Comparison of ENCODE assay signal across 7 mouse cellular contexts in the genomic region with DNA sequence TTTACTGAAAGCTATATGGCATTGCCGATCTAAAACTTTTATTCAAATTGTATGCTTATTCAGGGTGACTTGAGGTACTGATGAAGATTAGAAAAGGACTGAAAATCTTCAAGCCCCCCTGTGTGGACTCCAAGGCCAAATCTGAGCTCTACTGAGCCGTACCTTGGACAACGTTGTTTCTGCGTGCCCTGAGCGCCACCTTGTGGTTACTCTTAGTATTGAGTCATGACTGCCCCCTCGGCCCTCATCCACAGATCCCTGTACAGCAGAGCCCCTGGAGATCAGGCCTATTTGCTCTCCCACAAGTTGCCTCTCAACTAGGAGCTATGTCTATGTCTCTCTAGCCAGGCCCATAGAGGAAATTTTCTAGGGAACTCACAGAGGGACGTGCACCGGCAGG. TPM values are rescaled to one million over a fixed set of nuclear protein-coding genes. Genes with fewer than 3 reads are reported as not detected.
DNase-seq lines count a peak whose midpoint lies in the region; ATAC-seq and TF ChIP-seq lines count a peak whose summit lies in the region.

No protein-coding gene starts in this region.

- H3K36me3 ChIP-seq in ES-Bruce4 (ENCODE audit: control insufficient read depth, insufficient read depth, low read length, poor library complexity, severe bottlenecking), result no peaks in the 10 kb centered on the region
- H3K36me3 ChIP-seq in heart, embryonic 15.5 days, result no peaks in the 10 kb centered on the region

- ATAC-seq in heart, embryonic 15.5 days (replicated peaks; ENCODE audit: insufficient number of reproducible peaks, insufficient read depth, low FRiP score, low read depth), result peak; percentile 54; the same call in 1 of the 2 replicates
- peak; percentile 54 for ATAC-seq in megakaryocyte, adult 5-6 weeks (ENCODE audit: poor library complexity, severe bottlenecking)

- TF ChIP-seq CTCF in ES-Bruce4 (IDR thresholded peaks at IDR 0.05; ENCODE audit: low read depth, low read length), result peak; percentile 98

- DNase-seq in adipocyte (ENCODE audit: low spot score), result peak; percentile 79
- peak; percentile 89 for DNase-seq in embryo, embryonic 10.5 days (ENCODE audit: low spot score)
- peak; percentile 79 for DNase-seq in layer of hippocampus, adult 9-10 months (ENCODE audit: low spot score)
- DNase-seq in right cerebral cortex, postnatal 14 days, result peak; percentile 72

- H3K4me2 ChIP-seq in heart, embryonic 15.5 days, result no peak overlapping the region

- TF ChIP-seq POLR2A in ES-Bruce4 (IDR thresholded peaks at IDR 0.05; ENCODE audit: insufficient read depth, low read length), result no peak

- H3K27ac ChIP-seq in ES-Bruce4 (ENCODE audit: insufficient read depth, low read length), result no peak overlapping the region
- no peak overlapping the region for H3K27ac ChIP-seq in heart, embryonic 15.5 days

- 5% methylated on average over 8 of the region's 8 CpGs for WGBS in heart, embryonic 15.5 days

- H3K27me3 ChIP-seq in ES-Bruce4 (ENCODE audit: control insufficient read depth, insufficient read depth, low read length, poor library complexity, severe bottlenecking), result no peaks in the 10 kb centered on the region
- H3K27me3 ChIP-seq in heart, embryonic 15.5 days, result peaks cover 56% of the 10 kb centered on the region

- no peaks in the 10 kb centered on the region for H3K4me1 ChIP-seq in ES-Bruce4 (ENCODE audit: control insufficient read depth, insufficient read depth, low read length)
- H3K4me1 ChIP-seq in heart, embryonic 15.5 days (replicated peaks), result peaks cover 10% of the 10 kb centered on the region

- TF ChIP-seq EP300 in ES-Bruce4 (IDR thresholded peaks at IDR 0.05; ENCODE audit: insufficient read depth, low read depth, low read length), result no peak

- H3K9me3 ChIP-seq in ES-Bruce4 (replicated peaks; ENCODE audit: control insufficient read depth, insufficient read depth, low read length, poor library complexity, severe bottlenecking), result no peaks in the 10 kb centered on the region
- no peaks in the 10 kb centered on the region for H3K9me3 ChIP-seq in heart, embryonic 15.5 days (replicated peaks)

- no peak overlapping the region for H3K4me3 ChIP-seq in ES-Bruce4 (ENCODE audit: low read depth, low read length)
- H3K4me3 ChIP-seq in heart, embryonic 15.5 days, result no peak overlapping the region

- H3K9ac ChIP-seq in ES-Bruce4 (ENCODE audit: low read depth, poor library complexity, severe bottlenecking), result no peak overlapping the region
- no peak overlapping the region for H3K9ac ChIP-seq in heart, embryonic 15.5 days

RNA-seq across cellular contexts. Expression of gene Gas2l2, which starts 4.6 kb away (rescaled TPM):
- polyA plus RNA-seq in ES-Bruce4 (2011; ENCODE audit: insufficient read depth, insufficient read length, low read depth, missing spikeins), result not detected in 2 replicates
- polyA plus RNA-seq in heart, embryonic 15.5 days (2015; fragmentation: Nextera tagmentation; extraction: Ambion mirVana), result 0.11 and 0.13 TPM in 2 replicates
- not detected in 2 replicates for total RNA-seq in megakaryocyte, adult 5-6 weeks (2015)
- not detected in 2 replicates for total RNA-seq in megakaryocyte, adult 5-6 weeks (2017)

RNA-seq across cellular contexts. Expression of gene 1700020L24Rik, which starts 12.8 kb away (rescaled TPM):
- not detected in 2 replicates for polyA plus RNA-seq in ES-Bruce4 (2011; ENCODE audit: insufficient read depth, insufficient read length, low read depth, missing spikeins)
- polyA plus RNA-seq in heart, embryonic 15.5 days (2015; fragmentation: Nextera tagmentation; extraction: Ambion mirVana), result 0.82 and 1.4 TPM in 2 replicates
- total RNA-seq in megakaryocyte, adult 5-6 weeks (2015), result 19.7 and 21.4 TPM in 2 replicates
- total RNA-seq in megakaryocyte, adult 5-6 weeks (2017), result 44.8 and 55.4 TPM in 2 replicates

RNA-seq across cellular contexts. Expression of gene Rasl10b, which starts 15.7 kb away (rescaled TPM):
- 1.1 and 1.6 TPM in 2 replicates for polyA plus RNA-seq in ES-Bruce4 (2011; ENCODE audit: insufficient read depth, insufficient read length, low read depth, missing spikeins)
- 8.1 and 9.7 TPM in 2 replicates for polyA plus RNA-seq in heart, embryonic 15.5 days (2015; fragmentation: Nextera tagmentation; extraction: Ambion mirVana)
- total RNA-seq in megakaryocyte, adult 5-6 weeks (2015), result not detected in 2 replicates
- total RNA-seq in megakaryocyte, adult 5-6 weeks (2017), result not detected in 2 replicates

RNA-seq across cellular contexts. Expression of gene Mmp28, which starts 38.2 kb away (rescaled TPM):
- 0.26 and 0.52 TPM in 2 replicates for polyA plus RNA-seq in ES-Bruce4 (2011; ENCODE audit: insufficient read depth, insufficient read length, low read depth, missing spikeins)
- polyA plus RNA-seq in heart, embryonic 15.5 days (2015; fragmentation: Nextera tagmentation; extraction: Ambion mirVana), result 3.8 and 4.0 TPM in 2 replicates
- 6.2 and 8.9 TPM in 2 replicates for total RNA-seq in megakaryocyte, adult 5-6 weeks (2015)
- 3.0 and 4.1 TPM in 2 replicates for total RNA-seq in megakaryocyte, adult 5-6 weeks (2017)

RNA-seq across cellular contexts. Expression of gene Taf15, which starts 48.2 kb away (rescaled TPM):
- polyA plus RNA-seq in ES-Bruce4 (2011; ENCODE audit: insufficient read depth, insufficient read length, low read depth, missing spikeins), result 324 and 326 TPM in 2 replicates
- 8.8 and 10.5 TPM in 2 replicates for polyA plus RNA-seq in heart, embryonic 15.5 days (2015; fragmentation: Nextera tagmentation; extraction: Ambion mirVana)
- total RNA-seq in megakaryocyte, adult 5-6 weeks (2015), result 44.8 and 54.0 TPM in 2 replicates
- total RNA-seq in megakaryocyte, adult 5-6 weeks (2017), result 37.4 and 39.2 TPM in 2 replicates
